11 mouse cellular contexts compared by ENCODE assay signal in genomic region chr8:103912983-103913926, GRCm38 (mm10).
DNase-seq lines count a peak whose midpoint lies in the region; ATAC-seq lines count a peak whose summit lies in the region.
"Had no signal": no experiment of that assay in that cellular context is flagged by ENCODE, and none has a peak within 500 bp of the region (broad histone marks: within the 10 kb centered on the region; RNA-seq: fewer than 3 reads in every experiment).

No protein-coding gene starts in this region.

- WGBS in midbrain, embryonic 13.5 days: 78% methylated on average over 9 of the region's 9 CpGs
- 86% methylated on average over 9 of the region's 9 CpGs for WGBS in midbrain, embryonic 11.5 days

- 0 out of 2 replicates have a peak, but pooled peaks have one; percentile 62 for ATAC-seq in midbrain, embryonic 13.5 days
- ATAC-seq in midbrain, embryonic 11.5 days (ENCODE audit: low FRiP score): no peak

- H3K4me3 ChIP-seq in midbrain, embryonic 13.5 days (replicated peaks): no peak overlapping the region
- H3K4me3 ChIP-seq in midbrain, embryonic 11.5 days (ENCODE audit: low read depth, low read length): no peak overlapping the region

- H3K4me2 ChIP-seq in midbrain, embryonic 13.5 days (replicated peaks): no peak overlapping the region
- H3K4me2 ChIP-seq in midbrain, embryonic 11.5 days: no peak overlapping the region
- H3K4me2 ChIP-seq: lung, embryonic 14.5 days had no signal

- no peaks in the 10 kb centered on the region for H3K9me3 ChIP-seq in midbrain, embryonic 13.5 days
- no peaks in the 10 kb centered on the region for H3K9me3 ChIP-seq in midbrain, embryonic 11.5 days (ENCODE audit: control insufficient read depth, low read length)

- H3K27me3 ChIP-seq in midbrain, embryonic 13.5 days: no peaks in the 10 kb centered on the region
- no peaks in the 10 kb centered on the region for H3K27me3 ChIP-seq in midbrain, embryonic 11.5 days (ENCODE audit: control insufficient read depth, insufficient read depth, low read length)

- H3K9ac ChIP-seq in midbrain, embryonic 13.5 days (replicated peaks): no peak overlapping the region
- no peak overlapping the region for H3K9ac ChIP-seq in midbrain, embryonic 11.5 days (ENCODE audit: low read length)
- H3K9ac ChIP-seq: lung, embryonic 14.5 days had no signal

- H3K27ac ChIP-seq in midbrain, embryonic 13.5 days: no peak overlapping the region
- H3K27ac ChIP-seq in midbrain, embryonic 11.5 days (ENCODE audit: low read depth, low read length): no peak overlapping the region

- no peaks in the 10 kb centered on the region; the same call in 1 of the 2 replicates for H3K4me1 ChIP-seq in midbrain, embryonic 13.5 days (replicated peaks)
- H3K4me1 ChIP-seq in midbrain, embryonic 11.5 days (ENCODE audit: control insufficient read depth, insufficient read depth, low read length): no peaks in the 10 kb centered on the region

- no peaks in the 10 kb centered on the region for H3K36me3 ChIP-seq in midbrain, embryonic 13.5 days
- no peaks in the 10 kb centered on the region for H3K36me3 ChIP-seq in midbrain, embryonic 11.5 days (ENCODE audit: control insufficient read depth, insufficient read depth, low read length)

- no peak for DNase-seq in midbrain, embryonic 11.5 days (ENCODE audit: low spot score, missing footprints)
- DNase-seq in gastrocnemius, postnatal 25 days: peak; percentile 20
- DNase-seq in heart, postnatal 4 days: peak; percentile 23
- peak; percentile 44 for DNase-seq in lung, postnatal 36 days
- no peak for DNase-seq in cerebellum, postnatal 36 days
- DNase-seq in embryo, embryonic 10 days (ENCODE audit: low spot score): no peak
- DNase-seq: cerebellum, adult 11 months; kidney, adult 9 months; thymus, postnatal 4 days had no signal

Comparison
In these comparisons a context has a peak if more than half of its experiments do, and no peak if none do; other contexts are left out.
1. DNase-seq: peak in gastrocnemius, postnatal 25 days (single experiment), heart, postnatal 4 days (single experiment) and lung, postnatal 36 days (single experiment); none in midbrain, embryonic 11.5 days (single experiment), cerebellum, postnatal 36 days (0 of 2) and embryo, embryonic 10 days (single experiment).